Mouse (Mus musculus): ENCODE data around the gene Gm49320. TPM values are rescaled to one million over a fixed set of nuclear protein-coding genes. Genes with fewer than 3 reads are reported as not detected.

Gm49320 gene
- polyA plus RNA-seq, 1 experiment from 2014 or later = 1.4 TPM

DNA sequence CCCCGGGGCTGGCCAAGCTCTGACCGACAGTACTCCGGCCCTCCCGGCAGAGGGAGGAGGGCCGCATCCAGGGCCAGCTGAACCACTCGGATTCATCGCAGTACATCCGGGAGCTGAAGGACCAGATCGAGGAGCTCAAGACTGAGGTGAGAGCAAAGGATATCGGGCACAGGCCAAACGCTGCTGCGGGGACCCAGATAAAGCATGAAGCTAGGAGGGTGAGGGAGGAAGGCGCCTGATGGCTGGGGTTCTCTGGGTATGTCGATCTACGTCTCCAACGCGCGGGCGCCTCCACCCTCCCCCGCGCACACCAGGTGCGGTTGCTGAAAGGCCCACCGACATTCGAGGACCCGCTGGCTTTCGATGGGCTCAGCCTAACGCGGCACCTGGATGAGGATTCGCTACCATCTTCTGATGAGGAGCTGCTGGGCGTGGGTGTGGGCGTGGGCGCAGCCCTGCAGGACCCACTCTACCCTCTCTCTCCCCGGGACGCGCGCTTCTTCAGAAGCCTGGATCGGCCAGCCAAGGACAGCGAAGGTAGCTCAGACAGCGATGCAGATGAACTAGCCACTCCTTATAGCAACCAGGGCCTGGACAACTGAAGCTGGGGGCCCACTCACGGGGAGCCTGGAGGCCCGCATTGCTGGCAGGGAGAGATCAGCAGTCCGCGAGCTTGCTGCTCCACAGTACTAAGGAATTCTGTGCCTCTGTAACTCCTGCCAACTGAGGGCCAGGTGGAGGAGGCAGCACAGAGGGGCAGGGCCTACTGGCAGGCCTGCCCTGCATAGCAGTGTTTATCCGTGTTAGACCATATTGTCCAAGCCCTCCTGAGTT is 32.3 kb upstream of the Gm49320 start:
- WGBS = 17% methylated on average over 44 of the region's 44 CpGs
- Histone ChIP-seq H3K9me3 (ENCODE audit: control insufficient read depth, low read length) (no peaks in the 10 kb centered on the region), H3K4me1 (replicated peaks; ENCODE audit: control insufficient read depth, insufficient read depth, low read length) (peaks cover 8% of the 10 kb centered on the region), H3K36me3 (ENCODE audit: control insufficient read depth, insufficient read depth, low read length) (0 out of 2 replicates have a peak, but pooled peaks cover 6% of the 10 kb centered on the region), H3K4me2 (ENCODE audit: low read length) (peak overlapping the region; percentile 7; the same call in 1 of the 2 replicates), H3K4me3 (ENCODE audit: low read depth, low read length) (no peak overlapping the region), H3K9ac (ENCODE audit: low read length) (no peak overlapping the region; the same call in 1 of the 2 replicates), H3K27me3 (replicated peaks; ENCODE audit: control insufficient read depth, insufficient read depth, low read length) (peaks cover 23% of the 10 kb centered on the region), H3K27ac (ENCODE audit: low read depth) (no peak overlapping the region)
- DNase-seq (ENCODE audit: low spot score) (peak; percentile 70), ATAC-seq (replicated peaks; ENCODE audit: low FRiP score, low TSS enrichment, low read depth) (peak; percentile 25)

DNA sequence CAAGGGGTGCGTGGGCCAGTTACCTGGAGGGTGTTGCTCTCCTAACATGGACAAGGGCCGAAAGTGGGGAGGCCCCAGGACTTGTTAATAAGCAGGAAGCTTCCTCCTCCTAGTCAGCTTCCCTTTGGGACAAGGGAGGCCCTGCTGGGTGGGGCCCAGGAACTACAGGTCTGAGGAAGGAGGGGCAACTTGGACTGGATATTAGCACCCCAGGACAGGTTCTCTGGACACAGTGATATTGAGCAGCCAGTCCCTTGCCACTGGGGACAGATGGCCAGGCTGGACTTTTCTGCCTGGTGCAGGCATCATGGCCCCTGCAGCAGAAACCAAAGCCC is 31.7 kb upstream of the Gm49320 start:
- 0 out of 2 replicates have a peak, but pooled peaks cover 6% of the 10 kb centered on the region for H3K36me3 ChIP-seq (ENCODE audit: control insufficient read depth, insufficient read depth, low read length)
- H3K27ac ChIP-seq (ENCODE audit: low read depth) = no peak overlapping the region
- H3K4me1 ChIP-seq (replicated peaks; ENCODE audit: control insufficient read depth, insufficient read depth, low read length) = peaks cover 8% of the 10 kb centered on the region
- H3K27me3 ChIP-seq (replicated peaks; ENCODE audit: control insufficient read depth, insufficient read depth, low read length) = peaks cover 23% of the 10 kb centered on the region
- DNase-seq (ENCODE audit: low spot score) (no peak), ATAC-seq (replicated peaks; ENCODE audit: low FRiP score, low TSS enrichment, low read depth) (0 out of 2 replicates have a peak, but pooled peaks have one; percentile 1)
- 0 out of 2 replicates have a peak overlapping the region, but pooled peaks have one; percentile 7 for H3K4me2 ChIP-seq (ENCODE audit: low read length)
- WGBS = 64% methylated on average over 2 of the region's 2 CpGs
- H3K9ac ChIP-seq (ENCODE audit: low read length) = no peak overlapping the region
- H3K4me3 ChIP-seq (ENCODE audit: low read depth, low read length) = no peak overlapping the region
- H3K9me3 ChIP-seq (ENCODE audit: control insufficient read depth, low read length) = no peaks in the 10 kb centered on the region

DNA sequence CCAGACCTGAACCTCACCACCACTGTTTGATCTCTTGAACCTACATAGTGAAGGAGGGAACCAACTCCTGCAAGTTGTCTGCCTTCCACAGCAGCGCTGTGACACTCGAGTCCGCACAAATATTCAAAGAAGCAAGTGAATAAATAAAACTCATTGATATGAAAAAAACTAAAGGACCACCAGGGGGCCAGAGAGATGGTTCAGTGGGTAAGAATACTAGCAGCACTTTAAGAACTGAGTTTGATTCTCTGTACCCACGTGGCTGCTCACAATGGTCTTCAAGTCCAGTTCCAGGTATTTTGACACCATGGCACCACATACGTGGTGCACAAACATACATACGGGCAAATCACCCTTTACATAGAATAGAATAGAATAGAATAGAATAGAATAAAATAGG is 27.6 kb upstream of the Gm49320 start:
- H3K9ac ChIP-seq (ENCODE audit: low read length) = no peak overlapping the region
- H3K36me3 ChIP-seq (ENCODE audit: control insufficient read depth, insufficient read depth, low read length) = 0 out of 2 replicates have a peak, but pooled peaks cover 6% of the 10 kb centered on the region
- 79% methylated on average over 6 of the region's 6 CpGs for WGBS
- ATAC-seq (replicated peaks; ENCODE audit: low FRiP score, low TSS enrichment, low read depth) (no peak), DNase-seq (ENCODE audit: low spot score) (no peak)
- H3K27me3 ChIP-seq (replicated peaks; ENCODE audit: control insufficient read depth, insufficient read depth, low read length) = peaks cover 18% of the 10 kb centered on the region
- H3K9me3 ChIP-seq (ENCODE audit: control insufficient read depth, low read length) = no peaks in the 10 kb centered on the region
- no peak overlapping the region for H3K4me3 ChIP-seq (ENCODE audit: low read depth, low read length)
- H3K4me2 ChIP-seq (ENCODE audit: low read length) = no peak overlapping the region
- H3K27ac ChIP-seq (ENCODE audit: low read depth) = no peak overlapping the region
- peaks cover 19% of the 10 kb centered on the region for H3K4me1 ChIP-seq (replicated peaks; ENCODE audit: control insufficient read depth, insufficient read depth, low read length)

DNA sequence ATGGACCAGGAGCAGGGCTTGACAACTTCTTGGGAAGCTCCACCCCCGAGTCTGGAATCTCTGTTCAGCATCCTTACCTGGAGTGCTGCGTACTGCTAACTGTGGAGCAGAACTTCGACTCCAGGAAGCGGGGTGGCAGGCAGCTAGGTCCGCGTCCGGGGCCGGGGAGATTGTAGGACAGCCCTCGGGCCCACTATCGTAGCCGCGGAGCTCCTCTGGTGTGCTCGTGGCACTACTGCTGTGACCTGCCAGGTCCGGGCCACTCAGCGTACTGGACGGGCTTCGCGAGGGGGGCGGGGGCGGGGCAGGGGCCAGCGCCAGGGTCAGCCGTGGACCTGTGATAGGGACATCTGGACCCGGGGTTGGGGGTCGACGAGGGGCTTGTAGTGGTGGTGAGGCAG is 25.9 kb upstream of the Gm49320 start:
- Histone ChIP-seq H3K9me3 (ENCODE audit: control insufficient read depth, low read length) (no peaks in the 10 kb centered on the region), H3K27ac (ENCODE audit: low read depth) (0 out of 2 replicates have a peak overlapping the region, but pooled peaks have one; percentile 65), H3K4me3 (ENCODE audit: low read depth, low read length) (peak overlapping the region; percentile 41), H3K27me3 (replicated peaks; ENCODE audit: control insufficient read depth, insufficient read depth, low read length) (peaks cover 31% of the 10 kb centered on the region), H3K36me3 (ENCODE audit: control insufficient read depth, insufficient read depth, low read length) (0 out of 2 replicates have a peak, but pooled peaks cover 6% of the 10 kb centered on the region), H3K4me2 (ENCODE audit: low read length) (peak overlapping the region; percentile 88), H3K4me1 (replicated peaks; ENCODE audit: control insufficient read depth, insufficient read depth, low read length) (peaks cover 10% of the 10 kb centered on the region; the same call in 1 of the 2 replicates), H3K9ac (ENCODE audit: low read length) (peak overlapping the region; percentile 41; the same call in 1 of the 2 replicates)
- no peak for DNase-seq (ENCODE audit: low spot score)
- ATAC-seq (replicated peaks; ENCODE audit: low FRiP score, low TSS enrichment, low read depth) = peak; percentile 9
- 2% methylated on average over 25 of the region's 25 CpGs for WGBS

DNA sequence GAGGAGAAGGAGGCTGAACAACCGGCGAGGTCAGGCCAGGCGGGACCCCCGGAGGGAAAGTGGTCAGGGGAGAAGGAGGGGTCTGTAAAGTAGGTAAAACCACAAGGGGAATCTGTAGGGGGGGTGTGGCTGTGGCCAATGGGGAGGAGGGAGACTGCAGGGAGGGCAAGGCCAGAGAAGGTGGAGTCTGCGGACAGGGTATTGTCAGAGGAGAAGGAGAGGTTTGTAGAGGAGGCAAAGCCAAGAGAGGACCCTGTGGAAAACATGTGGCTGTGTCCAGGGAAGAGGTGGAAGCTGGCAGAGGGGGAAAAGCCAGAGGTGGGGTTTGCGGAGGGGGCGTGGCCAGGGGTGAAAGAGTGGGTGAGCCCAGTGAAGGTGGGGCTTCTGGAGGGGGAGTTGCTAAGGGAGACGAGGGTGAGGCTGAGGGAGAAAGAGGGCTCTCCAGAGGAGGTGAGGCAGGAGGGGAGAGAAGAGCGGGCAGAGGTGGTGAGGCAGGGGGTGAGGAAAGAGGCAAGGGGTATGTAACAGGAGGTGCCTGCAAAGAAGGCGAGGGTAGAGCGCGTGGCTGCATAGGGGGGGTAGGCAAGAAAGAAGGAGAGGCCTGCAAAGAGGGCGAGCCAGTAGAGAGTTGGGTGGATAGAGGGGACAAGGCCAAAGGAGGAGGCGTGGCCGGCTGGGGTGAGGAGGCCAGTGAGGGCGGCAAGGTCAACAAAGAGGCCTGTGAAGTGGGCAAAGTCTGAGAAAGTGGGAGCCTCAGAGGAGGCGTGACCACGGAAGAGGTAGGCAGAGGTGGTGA is 25.3 kb upstream of the Gm49320 start:
- H3K9ac ChIP-seq (ENCODE audit: low read length) = peak overlapping the region; percentile 41
- no peaks in the 10 kb centered on the region for H3K9me3 ChIP-seq (ENCODE audit: control insufficient read depth, low read length)
- H3K4me2 ChIP-seq (ENCODE audit: low read length) = peak overlapping the region; percentile 88
- DNase-seq (ENCODE audit: low spot score) (peak; percentile 81), ATAC-seq (replicated peaks; ENCODE audit: low FRiP score, low TSS enrichment, low read depth) (peak; percentile 68)
- peaks cover 37% of the 10 kb centered on the region for H3K27me3 ChIP-seq (replicated peaks; ENCODE audit: control insufficient read depth, insufficient read depth, low read length)
- 0 out of 2 replicates have a peak, but pooled peaks cover 6% of the 10 kb centered on the region for H3K36me3 ChIP-seq (ENCODE audit: control insufficient read depth, insufficient read depth, low read length)
- peaks cover 10% of the 10 kb centered on the region; the same call in 1 of the 2 replicates for H3K4me1 ChIP-seq (replicated peaks; ENCODE audit: control insufficient read depth, insufficient read depth, low read length)
- WGBS = 3% methylated on average over 18 of the region's 18 CpGs
- H3K27ac ChIP-seq (ENCODE audit: low read depth) = peak overlapping the region; percentile 65
- H3K4me3 ChIP-seq (ENCODE audit: low read depth, low read length) = peak overlapping the region; percentile 41

DNA sequence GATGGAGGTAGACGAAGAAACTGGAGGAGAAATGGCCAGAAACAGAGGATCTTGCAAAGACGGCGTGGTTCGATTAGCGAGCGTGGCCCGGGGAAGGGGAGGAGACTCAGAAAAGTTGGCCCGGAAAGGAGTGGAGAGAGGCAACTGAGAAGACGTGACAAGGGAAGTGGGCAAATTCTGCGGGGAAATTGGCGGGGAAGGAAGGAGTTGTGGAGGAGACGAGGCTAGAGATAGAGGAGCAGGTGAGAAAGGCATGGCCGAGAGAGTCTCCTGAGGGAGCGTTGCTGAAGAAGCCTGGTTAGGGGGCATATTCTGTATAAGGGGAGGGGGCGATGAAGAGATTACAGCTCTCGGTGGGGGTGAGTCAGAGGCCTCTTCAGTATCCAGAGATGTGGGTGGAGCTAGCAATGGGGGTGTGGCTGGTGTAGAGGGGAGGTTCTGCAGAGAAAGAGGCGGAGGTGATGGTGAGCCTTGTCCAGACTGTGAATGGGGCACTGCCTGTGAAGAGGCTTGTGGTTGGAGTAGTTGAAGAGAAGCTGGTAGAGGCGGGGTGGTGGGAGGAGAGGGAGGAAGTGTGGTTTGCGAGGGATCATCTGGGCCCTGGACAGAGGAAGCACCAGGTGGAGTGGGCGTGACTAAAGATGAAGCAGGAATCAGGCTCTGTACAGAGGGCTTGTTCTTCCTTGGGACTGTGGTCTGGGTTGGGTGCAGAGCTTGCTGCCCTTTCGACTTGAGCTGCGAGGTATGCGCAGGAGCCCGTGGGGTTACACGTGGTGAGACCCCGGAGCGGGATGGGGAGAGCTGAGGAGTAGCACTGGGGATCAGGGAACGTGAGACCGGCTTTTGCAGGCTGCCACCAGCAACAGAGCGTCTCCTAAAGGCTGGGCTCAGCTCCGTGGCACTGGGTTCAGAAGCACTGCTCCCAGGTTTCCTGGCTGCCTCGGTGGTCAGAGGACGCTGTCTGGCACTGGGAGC is 24.4 kb upstream of the Gm49320 start:
- Histone ChIP-seq H3K36me3 (ENCODE audit: control insufficient read depth, insufficient read depth, low read length) (0 out of 2 replicates have a peak, but pooled peaks cover 6% of the 10 kb centered on the region), H3K9me3 (ENCODE audit: control insufficient read depth, low read length) (no peaks in the 10 kb centered on the region), H3K4me1 (replicated peaks; ENCODE audit: control insufficient read depth, insufficient read depth, low read length) (peaks cover 10% of the 10 kb centered on the region; the same call in 1 of the 2 replicates), H3K9ac (ENCODE audit: low read length) (0 out of 2 replicates have a peak overlapping the region, but pooled peaks have one; percentile 29), H3K4me2 (ENCODE audit: low read length) (peak overlapping the region; percentile 88), H3K27me3 (replicated peaks; ENCODE audit: control insufficient read depth, insufficient read depth, low read length) (peaks cover 40% of the 10 kb centered on the region), H3K4me3 (ENCODE audit: low read depth, low read length) (peak overlapping the region; percentile 41), H3K27ac (ENCODE audit: low read depth) (peak overlapping the region; percentile 65)
- WGBS = 8% methylated on average over 33 of the region's 33 CpGs
- ATAC-seq (replicated peaks; ENCODE audit: low FRiP score, low TSS enrichment, low read depth) (peak; percentile 58), DNase-seq (ENCODE audit: low spot score) (peak; percentile 83)

DNA sequence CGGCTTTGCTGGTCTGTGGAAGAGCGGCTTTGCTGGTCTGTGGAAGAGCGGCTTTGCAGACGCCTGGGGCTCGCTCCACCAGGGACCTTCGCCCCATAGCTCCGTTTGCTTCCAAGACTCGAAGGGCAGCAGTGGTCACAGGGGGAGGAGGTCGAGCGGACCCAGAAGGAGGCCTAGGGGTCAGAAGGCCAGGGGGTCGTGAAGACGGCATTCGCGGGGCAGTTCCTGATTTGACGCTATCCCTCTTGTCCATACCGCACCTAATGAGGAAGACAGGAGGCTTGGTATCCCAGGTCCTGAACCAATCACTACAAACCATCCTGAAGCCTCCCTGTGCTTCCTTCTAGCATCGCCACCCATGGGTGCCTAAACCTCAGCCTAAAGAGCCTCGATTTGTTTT is 22.4 kb upstream of the Gm49320 start:
- no peak for DNase-seq (ENCODE audit: low spot score)

More for the DNA sequence above, 22.4 kb upstream of the Gm49320 start:
- no peak for ATAC-seq (replicated peaks; ENCODE audit: low FRiP score, low TSS enrichment, low read depth)
- Histone ChIP-seq H3K9me3 (ENCODE audit: control insufficient read depth, low read length) (no peaks in the 10 kb centered on the region), H3K27me3 (replicated peaks; ENCODE audit: control insufficient read depth, insufficient read depth, low read length) (peaks cover 40% of the 10 kb centered on the region), H3K4me2 (ENCODE audit: low read length) (peak overlapping the region; percentile 63), H3K27ac (ENCODE audit: low read depth) (no peak overlapping the region), H3K4me1 (replicated peaks; ENCODE audit: control insufficient read depth, insufficient read depth, low read length) (peaks cover 10% of the 10 kb centered on the region; the same call in 1 of the 2 replicates), H3K9ac (ENCODE audit: low read length) (peak overlapping the region; percentile 43), H3K4me3 (ENCODE audit: low read depth, low read length) (peak overlapping the region; percentile 37), H3K36me3 (ENCODE audit: control insufficient read depth, insufficient read depth, low read length) (no peaks in the 10 kb centered on the region)
- WGBS = 7% methylated on average over 18 of the region's 18 CpGs

All from intestine, embryonic 14.5 days (tissue).